Mouse (Mus musculus) retina, postnatal 1 day (tissue): Measurements from ENCODE around the gene Gk.

ENCODE experiments used
- DNase-seq: peaks from one replicate; pipeline ENCODE4 v3.0.0-alpha.2; 2012

Gk gene

DNA sequence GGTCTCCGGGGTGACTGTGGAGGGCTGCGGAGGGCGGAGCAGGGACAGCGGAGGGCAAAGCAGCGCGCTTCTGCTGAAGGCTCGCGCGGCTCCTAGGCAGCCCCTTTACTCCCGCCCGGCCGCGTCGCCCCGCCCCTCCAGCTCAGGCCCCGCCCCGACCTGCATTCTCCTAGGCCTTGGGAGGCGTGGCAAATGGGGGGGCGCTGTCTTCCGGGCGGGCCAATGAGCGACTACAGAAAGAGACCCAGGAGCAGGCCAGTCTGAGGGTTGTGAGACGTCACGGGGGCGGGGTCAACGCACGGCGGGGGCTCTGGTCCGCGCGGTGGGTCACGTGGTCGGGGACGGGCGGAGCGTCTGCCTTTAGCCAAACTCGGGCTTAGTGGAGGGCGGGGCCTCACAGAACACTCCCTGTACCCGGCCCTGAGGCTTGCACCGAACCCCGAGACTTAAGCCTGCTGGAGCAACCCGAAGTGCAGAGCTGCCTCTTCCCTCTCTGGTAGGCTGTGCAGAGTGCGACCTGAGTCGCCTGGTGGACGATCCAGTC is at the start of gene Gk:
Gene Gk, minus strand, starts transcription at position 276 of the 544 bp plus-strand sequence.
- peak; percentile 97 for DNase-seq

DNA sequence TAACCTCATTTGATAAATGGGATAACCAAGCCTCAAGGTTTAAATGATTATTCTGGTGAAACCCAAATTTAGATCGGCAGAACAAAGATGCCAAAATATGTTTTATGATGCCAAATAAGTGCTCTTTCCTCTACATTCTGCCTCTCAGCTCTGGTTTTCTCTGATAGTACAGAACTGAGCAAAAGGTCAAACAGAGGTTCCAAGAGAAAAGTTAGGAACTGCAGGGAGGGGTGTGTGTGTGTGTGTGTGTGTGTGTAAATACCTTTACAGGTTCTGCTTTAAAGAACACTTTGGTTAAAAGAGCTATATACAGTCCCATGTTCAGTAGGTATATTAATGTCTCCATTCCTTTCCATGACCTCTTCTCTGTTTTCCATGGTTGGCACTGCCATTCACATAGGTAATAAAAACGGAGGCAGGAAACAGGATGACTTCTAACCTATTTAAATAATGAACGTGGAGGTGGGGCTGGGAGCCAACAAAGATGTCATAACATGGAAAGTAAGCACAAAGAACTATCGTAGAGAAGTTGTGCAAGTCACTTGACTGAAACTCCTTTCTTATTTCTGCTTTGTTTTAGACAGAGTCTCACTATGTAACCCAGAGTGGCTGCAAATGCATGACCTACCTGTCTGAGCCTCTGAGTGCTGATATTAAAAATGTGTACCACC is 28.2 kb upstream of the Gk start:
- no peak for DNase-seq

DNA sequence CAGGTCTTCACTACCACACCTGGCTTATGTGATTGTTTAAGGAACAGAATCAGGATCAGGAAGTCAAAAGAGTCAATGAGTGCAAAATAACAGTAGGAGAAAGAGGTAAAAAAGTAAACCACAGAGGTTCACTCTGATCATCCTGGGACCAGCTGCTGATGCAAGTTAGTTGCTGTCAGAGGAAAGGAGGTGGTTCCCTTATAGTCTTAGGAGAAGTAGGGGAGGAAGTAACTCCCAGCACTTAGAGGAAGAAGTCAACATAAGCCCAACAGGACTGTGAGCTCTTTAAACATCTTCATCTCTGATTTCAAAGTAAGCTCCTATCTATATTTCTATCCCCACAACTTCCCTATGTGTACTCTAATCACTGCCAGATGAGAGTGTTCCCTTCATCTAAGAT is 26.4 kb upstream of the Gk start:
- DNase-seq, result no peak

DNA sequence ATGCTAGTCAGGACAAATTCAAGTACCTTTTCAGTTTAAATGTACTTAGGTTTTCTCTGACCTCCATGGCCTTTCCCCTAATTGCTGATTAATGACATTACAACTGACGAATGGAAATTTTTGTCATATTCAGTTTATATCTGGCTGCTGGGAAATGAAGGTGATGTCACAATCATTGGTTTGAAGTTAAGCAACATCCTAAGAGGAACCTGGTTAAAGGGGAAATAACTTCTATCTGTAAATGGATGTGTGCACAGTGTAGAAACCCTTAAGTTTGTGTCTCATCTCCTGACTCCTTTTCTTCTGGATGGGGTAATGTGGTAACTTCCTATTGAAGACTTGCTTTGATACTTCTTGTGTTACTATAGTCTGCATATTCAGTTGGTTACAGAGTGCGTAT is 20.8 kb upstream of the Gk start:
- no peak for DNase-seq

DNA sequence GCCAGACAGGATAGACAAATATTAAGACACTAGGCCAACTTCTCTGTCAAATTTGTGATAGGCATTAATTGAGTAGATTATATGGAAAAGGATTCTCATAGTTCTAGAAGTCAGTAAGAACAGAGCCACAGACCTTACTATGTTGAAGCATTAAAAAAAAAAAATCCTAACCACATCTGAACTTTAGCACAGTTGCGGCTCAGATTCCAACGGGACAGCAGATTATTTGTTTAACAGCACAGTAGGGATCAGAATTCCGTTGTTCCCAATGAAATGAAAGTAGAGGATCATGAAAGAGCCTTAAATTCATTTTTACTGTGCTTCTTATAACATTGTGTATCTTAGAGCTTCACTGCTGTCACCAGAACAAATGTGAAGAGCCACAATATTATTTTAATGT is 1.7 kb upstream of the Gk start:
- DNase-seq, result no peak

DNA sequence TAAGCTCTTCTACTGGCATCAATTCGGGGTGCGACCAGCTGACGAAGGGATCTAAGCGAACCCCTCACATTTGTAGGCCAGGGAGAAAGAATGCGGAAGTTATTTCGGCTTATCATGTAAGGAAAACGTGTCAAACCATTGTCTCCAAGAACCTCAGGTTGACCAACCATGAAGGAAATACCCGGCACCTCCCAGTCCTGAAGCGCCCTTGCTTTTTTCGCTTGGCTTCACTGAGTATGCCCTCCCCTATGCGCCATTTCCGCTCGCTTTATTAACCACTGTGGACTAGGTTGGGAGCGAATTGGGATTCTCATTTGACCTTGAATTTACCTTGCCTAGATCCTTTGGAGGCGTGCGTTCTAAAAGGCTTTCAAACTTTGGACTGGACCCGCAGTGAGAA is 522 bp upstream of the Gk start:
- no peak for DNase-seq

DNA sequence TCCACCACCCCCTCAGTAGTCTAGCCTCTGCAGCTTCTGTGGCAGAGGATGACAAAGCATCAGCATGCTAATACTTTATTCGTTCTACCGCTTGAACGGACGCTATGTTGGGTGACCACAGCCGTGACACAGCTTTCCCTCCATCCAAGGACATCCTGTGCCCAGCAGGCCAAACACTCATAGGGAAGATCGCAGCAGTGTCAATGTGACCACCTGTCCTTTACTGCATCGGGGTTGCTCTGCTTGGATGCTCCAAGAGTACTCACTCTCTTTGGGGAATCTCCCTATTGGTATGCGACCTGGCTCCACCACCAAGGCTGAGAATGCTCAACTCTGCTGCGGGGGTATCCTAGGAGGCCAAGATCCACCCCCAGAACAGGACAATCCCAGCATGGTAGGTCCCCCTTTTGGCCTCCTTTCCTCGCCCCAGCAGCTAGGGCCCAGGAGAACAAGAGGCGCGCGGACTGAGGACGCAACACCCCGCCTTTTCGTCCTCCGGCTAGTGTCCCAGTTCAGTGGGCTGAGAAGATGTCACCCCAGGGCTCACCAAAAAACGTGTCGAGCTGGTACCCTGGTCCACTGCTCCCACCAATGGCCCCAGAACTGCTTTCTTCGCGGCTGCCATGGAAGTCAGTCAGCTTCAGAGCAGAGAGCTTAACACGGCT is 608 bp downstream of the Gk start:
- DNase-seq, result no peak

DNA sequence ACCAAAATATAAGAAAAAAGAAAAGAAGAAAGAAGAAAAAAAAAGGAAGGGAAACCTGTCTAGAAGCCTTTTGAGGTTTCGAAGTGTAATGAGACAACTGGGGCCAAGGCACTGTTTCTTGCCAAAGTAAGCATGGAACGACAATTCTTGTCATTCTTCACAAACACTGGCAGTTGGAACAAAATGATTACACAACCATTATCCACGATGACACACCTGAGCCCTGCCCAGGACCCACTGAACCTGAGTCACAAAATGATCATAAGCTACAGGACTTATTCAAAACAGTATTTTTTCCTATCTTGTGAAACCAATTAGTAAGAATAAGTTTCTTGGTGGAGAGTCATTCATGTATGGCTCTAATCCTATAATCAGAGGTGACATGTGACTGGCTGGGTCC is 5.3 kb downstream of the Gk start:
- no peak for DNase-seq

DNA sequence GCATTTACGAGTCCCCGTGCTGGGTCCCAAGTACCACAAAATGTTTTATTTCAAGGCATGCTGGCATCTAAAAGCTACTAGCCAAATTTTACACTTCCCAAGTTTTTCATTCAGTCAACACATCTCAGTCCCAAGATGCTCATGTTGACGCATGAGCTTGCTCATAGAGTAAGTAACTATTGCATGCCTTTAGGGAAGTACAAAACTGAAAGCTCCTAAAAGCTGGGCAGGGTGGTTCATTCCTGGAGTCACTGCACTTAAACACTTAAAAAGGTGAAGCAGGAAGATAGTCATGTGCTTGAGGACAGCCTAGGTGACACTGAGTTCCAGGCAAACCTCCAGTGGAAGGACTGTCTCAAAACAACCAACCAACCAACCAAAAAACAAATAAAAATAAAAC is 5.9 kb downstream of the Gk start:
- no peak for DNase-seq

DNA sequence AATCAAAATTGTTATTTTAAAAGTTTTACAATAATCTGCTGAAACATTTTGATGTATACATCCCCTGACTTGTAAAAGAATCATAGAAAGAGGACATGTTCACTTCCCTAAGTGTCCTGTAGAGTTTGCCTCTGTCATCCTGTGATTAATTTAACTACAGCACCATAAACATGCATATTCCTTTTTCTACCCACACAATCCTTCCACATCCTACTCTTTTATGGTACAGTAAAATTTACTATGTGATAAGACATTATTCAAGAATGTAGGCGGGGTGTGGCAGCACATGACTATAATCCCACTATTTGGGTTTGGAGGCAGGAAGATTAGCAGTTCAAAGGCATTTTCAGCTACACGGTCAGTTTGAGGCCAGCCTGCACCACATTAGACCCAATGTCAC is 8.0 kb downstream of the Gk start:
- DNase-seq, result no peak

DNA sequence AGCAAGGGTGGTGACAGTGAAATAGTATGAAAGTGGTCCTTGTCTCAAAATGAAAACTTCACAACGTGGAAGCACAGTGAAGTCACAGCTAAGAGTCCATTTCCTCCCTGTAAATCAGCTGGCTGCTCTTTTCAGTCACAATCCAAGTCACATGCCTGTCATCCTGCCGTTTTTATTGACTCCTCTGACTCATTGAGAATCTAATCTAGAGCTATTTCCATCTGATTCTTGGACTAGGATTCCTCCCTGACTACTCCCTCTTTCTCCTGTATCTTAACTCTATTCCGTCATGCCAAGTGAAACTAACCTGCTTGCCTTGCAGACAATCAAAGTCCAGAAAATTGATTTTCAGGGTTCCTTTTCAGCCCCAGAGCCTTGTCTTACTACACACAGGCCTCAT is 20.6 kb downstream of the Gk start:
- DNase-seq, result no peak

DNA sequence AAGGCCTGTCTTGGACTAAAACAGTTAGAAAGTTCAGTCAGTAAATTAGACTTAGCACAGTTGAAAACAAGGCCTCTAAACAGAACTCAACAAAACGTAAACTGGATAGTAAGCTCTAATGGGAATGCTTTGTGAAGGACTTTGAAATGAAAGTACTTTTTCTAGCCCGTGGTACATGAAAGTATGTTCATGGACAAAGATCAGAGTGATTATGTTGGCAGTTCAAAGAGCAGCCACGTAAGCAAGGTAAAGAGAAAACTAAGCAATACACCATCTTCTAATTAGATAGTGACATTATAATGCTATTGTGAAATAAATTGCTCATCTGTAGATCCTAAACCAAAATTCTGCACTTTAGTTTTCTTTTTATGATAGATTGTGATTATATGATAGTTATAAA is 32.8 kb downstream of the Gk start:
- DNase-seq, result no peak

DNA sequence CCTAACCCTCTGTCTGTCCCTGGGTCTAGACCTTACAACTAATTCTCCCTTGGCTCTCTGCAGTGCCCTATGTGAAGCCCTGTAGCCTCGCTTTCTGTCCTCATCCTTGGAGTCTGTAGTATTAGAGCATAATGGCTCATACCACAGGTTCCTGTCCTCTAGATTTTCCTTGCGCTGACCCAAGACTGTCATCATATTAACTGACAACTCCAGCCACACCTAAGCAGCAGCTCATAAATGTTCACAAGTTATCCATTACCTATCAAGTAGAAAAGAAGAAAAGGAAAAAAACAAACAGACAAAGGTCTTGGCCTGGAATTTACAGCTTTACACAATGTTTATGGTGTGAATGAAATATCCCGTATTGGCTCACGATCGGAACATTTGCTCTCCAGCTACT is 43.4 kb downstream of the Gk start:
- no peak for DNase-seq

DNA sequence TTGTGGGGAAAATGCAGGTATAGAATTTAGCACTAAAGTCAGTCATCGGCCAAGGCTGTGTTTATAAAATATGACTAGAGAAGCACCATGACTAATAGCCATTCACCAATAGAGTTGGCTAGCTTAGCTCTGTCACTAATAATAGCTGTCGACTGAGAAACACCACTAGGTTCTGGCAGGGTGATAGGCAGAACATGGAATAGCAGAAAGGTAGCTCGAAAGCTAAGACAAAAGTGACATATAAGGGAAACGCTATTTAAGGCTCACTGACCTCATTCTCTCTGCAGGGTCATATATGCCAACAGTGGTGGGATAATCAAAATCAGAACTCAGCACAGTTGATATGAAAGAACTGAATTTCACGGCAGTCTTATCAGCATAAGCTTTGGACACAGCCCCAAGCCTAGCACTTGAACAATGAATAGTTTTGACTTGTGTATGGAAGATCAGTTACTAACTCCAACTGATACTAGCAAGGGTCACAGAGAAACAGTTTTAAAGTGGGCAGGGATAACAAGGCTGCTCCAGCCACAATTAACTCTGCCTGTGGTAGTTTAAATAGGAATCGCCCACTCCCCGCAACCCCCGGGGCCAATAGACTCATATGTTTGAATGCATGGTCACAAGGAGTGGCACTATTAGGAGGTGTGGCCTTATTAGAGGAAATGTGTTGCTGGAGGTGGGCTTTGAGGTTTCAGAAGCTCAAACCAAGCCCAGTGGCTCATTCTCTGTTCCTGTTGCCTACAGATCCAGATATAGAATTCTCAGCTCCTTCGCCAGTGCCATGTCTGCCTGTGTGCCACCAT is 45.3 kb downstream of the Gk start:
- no peak for DNase-seq

DNA sequence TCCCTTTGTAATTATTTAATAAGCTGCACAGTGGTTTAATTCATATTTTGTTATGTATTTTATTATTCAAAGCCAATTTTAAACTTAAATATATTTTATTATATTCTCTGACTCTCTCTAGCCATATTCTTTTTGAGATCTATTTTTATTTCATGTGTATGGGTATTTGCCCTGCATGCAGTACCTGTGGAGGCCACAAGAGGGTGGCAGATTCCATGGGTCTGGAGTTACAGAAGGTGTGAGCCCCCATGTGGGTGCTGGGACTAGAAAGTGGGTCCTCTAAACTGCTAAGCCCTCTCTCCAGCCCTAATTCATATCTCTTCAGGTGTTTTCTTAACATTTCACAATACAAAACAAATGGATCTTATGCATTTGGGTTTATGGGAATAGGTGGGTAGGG is 55.4 kb downstream of the Gk start:
- peak; percentile 0 for DNase-seq

DNA sequence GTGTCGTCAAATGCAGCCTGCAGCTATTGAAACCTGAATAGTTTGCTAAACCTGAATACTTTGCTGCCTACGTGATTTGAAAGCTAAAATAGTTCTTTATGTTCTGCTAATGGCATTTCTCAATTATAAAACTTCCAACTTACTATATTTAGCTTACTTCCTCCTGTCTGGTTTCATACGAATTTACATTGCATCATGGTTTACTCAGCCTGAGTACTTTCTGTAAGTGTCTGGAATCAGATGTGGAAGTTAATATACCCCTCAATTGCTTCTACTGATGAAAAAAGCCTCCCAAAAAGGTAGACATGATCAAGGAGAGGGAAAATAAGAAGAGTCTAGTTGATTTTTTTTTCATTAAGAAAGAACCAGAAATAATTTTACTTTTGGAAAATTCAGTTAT is 66.2 kb downstream of the Gk start:
- DNase-seq, result no peak

DNA sequence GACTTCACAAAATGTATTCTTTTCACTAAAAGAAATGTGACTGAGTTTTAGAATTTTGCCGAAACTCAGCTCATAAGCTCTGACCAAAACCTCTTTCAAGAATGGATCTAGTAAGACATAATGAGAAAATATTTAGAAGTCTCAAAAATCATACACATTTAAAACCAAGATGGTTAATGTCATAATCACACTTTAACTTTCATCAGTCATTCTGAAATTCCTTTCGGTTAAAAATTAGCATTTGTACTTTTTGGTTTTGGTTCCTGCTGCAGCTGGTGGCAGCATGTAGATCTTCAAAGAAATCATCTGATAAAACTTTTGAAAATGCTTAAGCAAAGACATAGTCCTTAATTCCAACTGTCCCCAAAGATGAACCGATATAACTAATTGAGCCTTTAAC is 70.9 kb downstream of the Gk start:
- no peak for DNase-seq

DNA sequence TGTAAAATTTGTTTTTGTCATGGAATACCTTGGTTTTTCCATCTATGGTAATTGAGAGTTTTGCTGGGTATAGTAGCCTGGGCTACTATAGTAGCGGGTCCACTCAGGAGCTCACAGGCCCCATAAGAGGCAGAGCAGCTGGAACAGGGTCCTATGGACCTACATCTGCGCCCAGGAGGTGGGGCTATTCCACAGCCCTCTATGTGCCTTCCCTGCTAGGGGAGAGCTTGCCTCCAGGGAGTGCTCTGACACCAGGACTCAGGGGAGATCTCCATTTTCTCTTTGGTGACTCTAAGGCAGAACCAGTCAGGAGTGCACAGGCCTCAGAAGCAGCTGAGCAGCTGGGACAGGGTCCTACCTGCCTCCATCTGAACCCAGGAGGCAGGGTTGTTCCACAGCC is 92.9 kb downstream of the Gk start:
- DNase-seq, result no peak

DNA sequence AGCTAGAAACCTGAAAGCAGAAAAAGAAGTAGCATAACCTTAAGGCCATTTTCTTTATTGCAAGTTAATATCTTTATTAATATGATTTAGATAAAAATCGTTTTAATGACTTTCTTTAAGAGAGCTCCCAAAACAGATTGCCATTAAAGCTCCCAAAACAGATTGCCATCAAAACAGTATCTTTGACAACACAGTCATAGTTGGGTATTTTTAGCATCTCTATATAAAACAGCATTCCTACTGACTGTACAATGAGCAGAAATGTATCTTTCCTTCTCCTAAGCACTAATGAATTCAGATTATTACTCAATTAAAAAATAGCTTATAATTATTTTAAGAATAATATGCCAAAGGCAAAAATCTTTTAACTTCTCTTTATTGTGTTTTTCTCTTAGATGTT is 94.5 kb downstream of the Gk start:
- DNase-seq, result no peak

DNA sequence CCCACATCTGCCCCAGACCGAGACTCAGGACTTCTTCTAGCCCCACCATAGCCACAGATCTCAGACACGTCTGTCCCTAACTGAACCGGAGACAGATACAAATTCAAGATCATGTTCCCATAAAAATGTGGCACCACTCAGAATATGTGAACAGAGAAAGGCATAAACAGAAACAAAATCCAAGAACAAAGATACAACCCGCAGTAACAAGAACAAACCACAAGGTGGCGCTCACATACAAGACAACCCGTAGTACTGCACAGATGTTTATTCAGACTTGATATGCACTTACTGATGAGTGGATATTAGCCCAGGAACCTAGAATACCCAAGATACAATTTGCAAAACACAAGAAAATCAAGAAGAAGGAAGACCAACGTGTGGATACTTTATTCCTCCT is 99.8 kb downstream of the Gk start:
- peak; percentile 59 for DNase-seq
